Mouse (Mus musculus) myocyte (in vitro differentiated cells): ENCODE measurements around the gene Tnfrsf8.

Experiments used
- MAX ChIP-seq: IDR thresholded peaks from one replicate; pipeline ENCODE4 v1.6.1; 2011; ENCODE audit warnings: low read depth, mild to moderate bottlenecking, control low read depth
- POLR2A ChIP-seq: IDR thresholded peaks from one replicate; pipeline ENCODE4 v1.6.1; 2011; ENCODE audit warnings: low read depth, mild to moderate bottlenecking, control low read depth, moderate library complexity; ENCODE audit not compliant: insufficient read length
- POLR2AphosphoS2 ChIP-seq: IDR thresholded peaks from one replicate; pipeline ENCODE4 v1.6.1; 2011; ENCODE audit warnings: low read depth, control low read depth; ENCODE audit not compliant: insufficient read length
- USF1 ChIP-seq: IDR thresholded peaks from one replicate; pipeline ENCODE4 v1.6.1; 2011; ENCODE audit warnings: low read depth, mild to moderate bottlenecking, control low read depth, moderate library complexity

DNA sequence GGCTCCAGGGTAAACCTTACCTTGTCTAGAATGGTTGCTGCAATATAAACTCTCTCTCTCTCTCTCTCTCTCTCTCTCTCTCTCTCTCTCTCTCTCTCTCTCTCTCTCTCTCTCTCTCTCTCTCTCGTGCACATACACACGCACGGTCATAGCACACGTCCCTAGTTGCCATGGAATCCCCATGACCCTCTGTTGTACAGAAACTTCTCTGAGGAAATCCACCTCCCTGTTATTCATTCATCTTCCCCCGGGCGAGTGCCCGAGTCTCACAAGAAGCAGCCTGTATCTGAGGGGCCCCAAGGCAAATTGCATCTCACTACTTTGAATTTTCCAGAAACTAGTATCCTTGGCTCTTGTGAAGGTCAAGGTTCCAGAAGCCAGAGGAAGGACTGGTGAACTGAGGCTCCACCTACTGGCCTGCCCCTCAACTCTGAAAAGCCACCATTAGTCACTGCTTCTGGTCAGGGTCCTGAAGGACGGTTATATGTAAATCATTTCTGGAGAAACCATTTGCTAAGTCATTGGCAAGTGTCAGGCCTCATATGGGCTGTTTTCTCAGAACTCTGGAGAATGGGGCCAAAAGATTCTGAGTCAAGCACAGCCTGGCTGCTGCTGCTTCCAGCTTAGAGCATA, 8.1 kb upstream of the Tnfrsf8 start:
- no peak for TF ChIP-seq POLR2AphosphoS2
- TF ChIP-seq POLR2A, result no peak
- no peak for TF ChIP-seq USF1
- no peak for TF ChIP-seq MAX
